Mouse (Mus musculus): Measurements from ENCODE around the gene Cebpz. TPM values are rescaled to one million over a fixed set of nuclear protein-coding genes. Genes with fewer than 3 reads are reported as not detected.

Cebpz gene
- total and polyA plus RNA-seq, 2 experiments, result 3.2 to 19.0 TPM

DNA sequence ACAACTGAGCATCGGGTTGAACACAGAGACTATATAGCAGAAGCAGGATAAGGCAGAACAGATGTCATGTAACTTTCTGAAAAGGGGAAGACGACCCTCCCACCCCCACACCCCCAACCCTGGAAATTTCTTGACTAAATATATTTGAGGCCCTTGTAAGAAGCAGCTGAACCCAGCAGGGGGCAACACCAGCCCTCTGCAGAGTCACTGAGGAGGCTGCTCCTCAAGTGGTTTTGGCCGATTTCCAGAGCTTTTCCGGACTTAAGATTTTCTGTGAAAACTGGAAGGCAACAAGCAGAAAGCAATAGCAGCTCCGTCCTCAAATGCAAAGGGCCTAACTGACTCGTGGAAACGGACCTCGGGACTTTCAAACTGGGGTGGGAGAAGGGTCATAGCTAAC is 41.5 kb downstream of the Cebpz start:
- peak; percentile 66 for TF ChIP-seq CTCF (IDR thresholded peaks at IDR 0.05; ENCODE audit: low read depth, low read length)
- TF ChIP-seq POLR2A (IDR thresholded peaks at IDR 0.05; ENCODE audit: extremely low read depth, insufficient read depth, low read length), result no peak
- peak; percentile 43 for DNase-seq (ENCODE audit: extremely low read depth, low read depth, low spot score)
- Histone ChIP-seq H3K79me2 (ENCODE audit: control insufficient read depth, insufficient read depth, low read length) (no peaks in the 10 kb centered on the region), H3K4me3 (ENCODE audit: insufficient read depth, low read depth, low read length) (no peak overlapping the region), H3K9ac (ENCODE audit: low read depth, low read length) (no peak overlapping the region), H3K36me3 (ENCODE audit: control insufficient read depth, insufficient read depth, low read length) (no peaks in the 10 kb centered on the region), H3K27me3 (ENCODE audit: control insufficient read depth, insufficient read depth, low read length) (no peaks in the 10 kb centered on the region), H3K27ac (replicated peaks; ENCODE audit: insufficient read depth, low read depth, low read length) (no peak overlapping the region), H3K4me1 (ENCODE audit: control insufficient read depth, insufficient read depth, low read length) (no peaks in the 10 kb centered on the region)
- WGBS, result 30% methylated on average over 8 of the region's 8 CpGs

DNA sequence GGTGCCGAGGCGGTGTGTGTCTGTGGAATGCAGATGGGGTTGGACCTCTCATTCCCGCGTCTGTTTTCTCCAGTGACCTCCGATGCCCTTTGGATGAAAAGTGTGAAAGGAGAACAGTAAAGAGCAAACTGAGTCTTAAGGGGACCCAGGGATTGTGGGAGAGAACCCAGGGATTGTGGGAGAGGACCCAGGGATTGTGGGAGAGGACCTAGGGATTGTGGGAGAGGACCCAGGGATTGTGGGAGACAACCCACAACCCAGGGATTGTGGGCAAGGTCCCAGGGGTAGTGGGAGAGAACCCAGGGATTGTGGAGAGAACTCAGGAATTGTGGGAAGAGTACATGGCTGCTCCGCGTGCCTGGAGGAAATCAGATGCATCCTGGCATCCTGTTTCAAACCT is 41.9 kb downstream of the Cebpz start:
- WGBS, result 68% methylated on average over 7 of the region's 7 CpGs
- Histone ChIP-seq H3K27ac (replicated peaks; ENCODE audit: insufficient read depth, low read depth, low read length) (no peak overlapping the region), H3K27me3 (ENCODE audit: control insufficient read depth, insufficient read depth, low read length) (no peaks in the 10 kb centered on the region), H3K4me3 (ENCODE audit: insufficient read depth, low read depth, low read length) (no peak overlapping the region), H3K4me1 (ENCODE audit: control insufficient read depth, insufficient read depth, low read length) (no peaks in the 10 kb centered on the region), H3K9ac (ENCODE audit: low read depth, low read length) (no peak overlapping the region), H3K79me2 (ENCODE audit: control insufficient read depth, insufficient read depth, low read length) (no peaks in the 10 kb centered on the region), H3K36me3 (ENCODE audit: control insufficient read depth, insufficient read depth, low read length) (no peaks in the 10 kb centered on the region)
- TF ChIP-seq POLR2A (IDR thresholded peaks at IDR 0.05; ENCODE audit: extremely low read depth, insufficient read depth, low read length) (no peak), CTCF (IDR thresholded peaks at IDR 0.05; ENCODE audit: low read depth, low read length) (no peak)
- DNase-seq (ENCODE audit: extremely low read depth, low read depth, low spot score), result no peak

DNA sequence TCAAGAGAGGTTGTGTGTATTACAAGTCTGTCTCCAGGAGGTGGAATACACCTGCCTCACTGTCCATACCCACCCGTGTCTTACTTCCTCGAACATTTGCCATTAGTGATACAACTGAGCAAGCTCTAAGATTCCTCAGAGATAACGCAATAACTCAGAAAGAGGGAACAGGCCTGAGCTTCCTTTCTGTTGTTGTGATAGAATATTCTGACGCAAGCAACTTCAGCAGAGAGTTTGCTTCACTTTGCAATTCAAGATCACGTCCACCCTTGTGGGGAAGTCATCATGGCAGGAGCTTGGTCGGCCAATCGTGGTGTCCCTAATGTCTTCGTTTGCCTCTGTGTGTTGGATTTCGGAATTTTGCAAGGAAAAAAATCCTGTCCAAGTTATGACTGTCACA is 45.8 kb downstream of the Cebpz start:
- H3K9ac ChIP-seq (ENCODE audit: low read depth, low read length), result no peak overlapping the region
- H3K27ac ChIP-seq (replicated peaks; ENCODE audit: insufficient read depth, low read depth, low read length), result no peak overlapping the region
- 77% methylated on average over 9 of the region's 9 CpGs for WGBS
- no peaks in the 10 kb centered on the region for H3K36me3 ChIP-seq (ENCODE audit: control insufficient read depth, insufficient read depth, low read length)
- no peaks in the 10 kb centered on the region for H3K27me3 ChIP-seq (ENCODE audit: control insufficient read depth, insufficient read depth, low read length)
- H3K4me1 ChIP-seq (ENCODE audit: control insufficient read depth, insufficient read depth, low read length), result no peaks in the 10 kb centered on the region
- no peak overlapping the region for H3K4me3 ChIP-seq (ENCODE audit: insufficient read depth, low read depth, low read length)
- TF ChIP-seq POLR2A (IDR thresholded peaks at IDR 0.05; ENCODE audit: extremely low read depth, insufficient read depth, low read length), result no peak
- TF ChIP-seq CTCF (IDR thresholded peaks at IDR 0.05; ENCODE audit: low read depth, low read length), result no peak
- DNase-seq (ENCODE audit: extremely low read depth, low read depth, low spot score), result peak; percentile 22
- no peaks in the 10 kb centered on the region for H3K79me2 ChIP-seq (ENCODE audit: control insufficient read depth, insufficient read depth, low read length)

DNA sequence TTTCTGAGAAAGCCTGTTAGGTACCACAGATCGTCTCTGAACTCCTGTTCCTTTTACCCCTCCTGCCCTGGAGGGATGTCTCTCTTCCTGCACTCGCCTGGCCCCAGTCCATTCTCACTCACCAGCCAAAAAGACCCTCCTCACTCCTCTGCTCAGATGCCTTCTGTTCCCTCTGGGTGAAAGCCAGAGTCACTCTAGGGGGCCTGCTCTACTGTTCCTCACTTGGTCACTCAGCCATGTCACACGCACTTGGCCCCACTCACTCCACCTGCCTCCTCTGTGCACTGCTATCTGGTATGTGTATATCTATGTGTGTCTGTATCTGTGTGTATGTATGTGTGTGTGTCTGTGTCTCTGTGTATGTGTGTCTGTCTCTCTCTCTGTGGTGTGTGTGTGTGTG is 47.7 kb downstream of the Cebpz start:
- Histone ChIP-seq H3K79me2 (ENCODE audit: control insufficient read depth, insufficient read depth, low read length) (no peaks in the 10 kb centered on the region), H3K36me3 (ENCODE audit: control insufficient read depth, insufficient read depth, low read length) (no peaks in the 10 kb centered on the region), H3K9ac (ENCODE audit: low read depth, low read length) (no peak overlapping the region), H3K27me3 (ENCODE audit: control insufficient read depth, insufficient read depth, low read length) (no peaks in the 10 kb centered on the region), H3K4me3 (ENCODE audit: insufficient read depth, low read depth, low read length) (no peak overlapping the region), H3K4me1 (ENCODE audit: control insufficient read depth, insufficient read depth, low read length) (no peaks in the 10 kb centered on the region), H3K27ac (replicated peaks; ENCODE audit: insufficient read depth, low read depth, low read length) (no peak overlapping the region)
- DNase-seq (ENCODE audit: extremely low read depth, low read depth, low spot score), result no peak
- WGBS, result 70% methylated on average over 3 of the region's 3 CpGs
- TF ChIP-seq POLR2A (IDR thresholded peaks at IDR 0.05; ENCODE audit: extremely low read depth, insufficient read depth, low read length) (no peak), CTCF (IDR thresholded peaks at IDR 0.05; ENCODE audit: low read depth, low read length) (no peak)

DNA sequence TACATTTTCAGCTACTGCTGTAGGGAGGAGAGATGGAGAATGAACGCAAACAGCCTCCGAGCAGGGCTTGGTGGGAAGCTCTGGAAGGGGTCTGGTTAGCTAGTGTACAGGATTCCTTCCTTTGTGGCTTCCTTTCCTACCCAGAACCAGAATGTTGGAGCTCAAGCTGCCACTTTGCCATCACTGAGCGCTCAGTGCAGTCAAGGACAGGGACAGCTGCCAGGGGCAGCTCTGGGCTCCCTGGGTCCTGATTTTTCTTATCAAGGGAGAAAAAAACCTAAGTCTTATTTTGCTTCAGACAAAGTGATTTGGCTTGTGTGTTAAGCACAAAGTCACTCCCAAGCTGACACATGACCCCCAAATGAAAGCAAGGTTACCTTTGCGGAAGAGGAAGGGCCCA is 48.3 kb downstream of the Cebpz start:
- H3K4me1 ChIP-seq (ENCODE audit: control insufficient read depth, insufficient read depth, low read length), result no peaks in the 10 kb centered on the region
- 84% methylated on average over 4 of the region's 4 CpGs for WGBS
- H3K27me3 ChIP-seq (ENCODE audit: control insufficient read depth, insufficient read depth, low read length), result no peaks in the 10 kb centered on the region
- no peaks in the 10 kb centered on the region for H3K79me2 ChIP-seq (ENCODE audit: control insufficient read depth, insufficient read depth, low read length)
- DNase-seq (ENCODE audit: extremely low read depth, low read depth, low spot score), result no peak
- H3K27ac ChIP-seq (replicated peaks; ENCODE audit: insufficient read depth, low read depth, low read length), result no peak overlapping the region
- TF ChIP-seq CTCF (IDR thresholded peaks at IDR 0.05; ENCODE audit: low read depth, low read length) (no peak), POLR2A (IDR thresholded peaks at IDR 0.05; ENCODE audit: extremely low read depth, insufficient read depth, low read length) (no peak)
- no peak overlapping the region for H3K9ac ChIP-seq (ENCODE audit: low read depth, low read length)
- no peaks in the 10 kb centered on the region for H3K36me3 ChIP-seq (ENCODE audit: control insufficient read depth, insufficient read depth, low read length)
- no peak overlapping the region for H3K4me3 ChIP-seq (ENCODE audit: insufficient read depth, low read depth, low read length)

DNA sequence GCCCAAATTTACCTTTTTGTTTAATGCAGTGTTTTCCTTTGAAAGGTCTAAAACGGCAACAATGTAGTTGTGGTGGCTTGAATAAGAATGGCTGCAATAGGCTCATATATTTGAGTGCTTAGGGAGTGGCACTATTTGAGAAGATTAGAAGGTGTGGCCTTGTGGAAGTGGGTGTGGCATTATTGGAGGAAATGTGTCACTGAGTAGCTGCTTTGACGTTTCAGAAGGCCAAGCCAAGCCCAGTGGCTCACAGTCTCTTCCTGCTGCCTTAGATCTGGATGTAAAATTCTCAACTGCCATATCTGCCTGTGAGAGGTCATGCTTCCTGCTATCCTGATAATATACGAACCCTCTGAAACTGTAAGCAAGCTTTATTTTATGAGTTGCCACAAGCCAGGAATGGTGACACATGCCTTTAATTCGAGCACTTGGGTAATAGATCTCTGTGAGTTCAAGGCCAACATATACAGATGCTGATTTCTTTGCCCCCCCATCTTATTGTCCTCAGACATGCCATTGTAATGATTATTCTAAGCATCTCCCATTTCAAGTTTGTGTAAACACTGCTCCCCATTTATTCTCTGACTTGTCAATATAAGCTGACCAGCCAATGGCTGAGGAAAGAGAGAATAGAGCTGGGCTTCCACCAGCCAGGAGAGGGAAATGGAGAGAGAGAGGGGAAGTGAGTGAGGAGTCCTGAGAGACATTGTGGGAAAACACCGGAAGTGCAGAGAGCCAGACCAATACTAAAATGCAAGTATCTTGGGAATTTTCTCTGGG is 51.4 kb downstream of the Cebpz start:
- H3K9ac ChIP-seq (ENCODE audit: low read depth, low read length), result no peak overlapping the region
- WGBS, result 82% methylated on average over 5 of the region's 5 CpGs

More for the DNA sequence above, 51.4 kb downstream of the Cebpz start:
- no peaks in the 10 kb centered on the region for H3K36me3 ChIP-seq (ENCODE audit: control insufficient read depth, insufficient read depth, low read length)
- no peak overlapping the region for H3K4me3 ChIP-seq (ENCODE audit: insufficient read depth, low read depth, low read length)
- no peak for TF ChIP-seq POLR2A (IDR thresholded peaks at IDR 0.05; ENCODE audit: extremely low read depth, insufficient read depth, low read length)
- TF ChIP-seq CTCF (IDR thresholded peaks at IDR 0.05; ENCODE audit: low read depth, low read length), result no peak
- no peaks in the 10 kb centered on the region for H3K27me3 ChIP-seq (ENCODE audit: control insufficient read depth, insufficient read depth, low read length)
- DNase-seq (ENCODE audit: extremely low read depth, low read depth, low spot score), result no peak
- no peak overlapping the region for H3K27ac ChIP-seq (replicated peaks; ENCODE audit: insufficient read depth, low read depth, low read length)
- peaks cover 7% of the 10 kb centered on the region for H3K4me1 ChIP-seq (ENCODE audit: control insufficient read depth, insufficient read depth, low read length)
- H3K79me2 ChIP-seq (ENCODE audit: control insufficient read depth, insufficient read depth, low read length), result peaks cover 8% of the 10 kb centered on the region; the same call in 1 of the 2 replicates
